Mouse (Mus musculus): Measurements from ENCODE around the gene Gm16513. TPM values are rescaled to one million over a fixed set of nuclear protein-coding genes. Genes with fewer than 3 reads are reported as not detected.
"Not testable (repeated sequence)": the region's sequence is repeated elsewhere in the genome, so short reads cannot be mapped to it uniquely, and the experiment has no call there.

Gm16513 gene
- polyA plus RNA-seq (2015; fragmentation: Nextera tagmentation; extraction: Ambion mirVana), result not detected in 2 replicates

- H3K36me3 ChIP-seq (ENCODE audit: control insufficient read depth, insufficient read depth); H3K4me1 ChIP-seq (replicated peaks; ENCODE audit: control insufficient read depth, insufficient read depth, low read length); H3K4me3 ChIP-seq (replicated peaks; ENCODE audit: low read length); H3K4me2 ChIP-seq (ENCODE audit: low read length); H3K9me3 ChIP-seq (ENCODE audit: control insufficient read depth, low read length); H3K9ac ChIP-seq (replicated peaks; ENCODE audit: low read depth, low read length); ATAC-seq; H3K27ac ChIP-seq (ENCODE audit: low read length); H3K27me3 ChIP-seq (replicated peaks; ENCODE audit: control insufficient read depth, insufficient read depth, low read length): not testable (repeated sequence)
- no CpG with 5 or more reads among the region's 1 CpGs for WGBS
Measured at GRCm38 (mm10) chr5:95182324-95182723, at the start of gene Gm16513. Gm16513 (plus strand) TSS chr5:95182624.

Other genes with a start within 250 kb of the Gm16513 start
- not detected in 2 replicates for gene Gm6367, start 194.0 kb upstream of the Gm16513 start, polyA plus RNA-seq (2015; fragmentation: Nextera tagmentation; extraction: Ambion mirVana)
- gene Gm7942, start 75.7 kb upstream of the Gm16513 start, polyA plus RNA-seq (2015; fragmentation: Nextera tagmentation; extraction: Ambion mirVana), result not detected in 2 replicates
- not detected in 2 replicates for gene Gm10424, start 90.1 kb downstream of the Gm16513 start, polyA plus RNA-seq (2015; fragmentation: Nextera tagmentation; extraction: Ambion mirVana)
- gene Gm3259, start 123.3 kb downstream of the Gm16513 start, polyA plus RNA-seq (2015; fragmentation: Nextera tagmentation; extraction: Ambion mirVana), result not detected in 2 replicates